Mouse (Mus musculus): ENCODE measurements around the gene Map1b.

Map1b gene

DNA sequence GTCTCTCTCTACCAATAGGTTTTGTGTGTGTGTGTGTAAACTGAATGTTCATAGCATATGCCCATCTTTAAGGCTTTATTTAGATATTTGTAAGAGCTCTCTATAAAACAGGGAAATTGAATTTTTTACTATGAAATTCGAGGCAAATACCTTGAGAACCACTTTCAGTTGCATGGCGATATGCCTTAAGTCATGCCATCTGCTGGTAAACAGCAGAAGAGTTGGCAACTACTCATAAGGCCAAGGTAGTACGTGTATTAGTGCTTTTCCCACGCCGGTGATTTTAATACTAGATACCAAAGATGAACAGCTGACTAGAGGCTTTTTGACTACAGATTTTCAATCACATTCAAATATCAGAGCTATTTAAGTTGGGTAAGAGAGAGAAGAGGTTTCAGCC lies 27.2 kb downstream of the Map1b start:
- no peak for DNase-seq (ENCODE audit: low spot score in 2 of 2)

- DNase-seq (ENCODE audit: low spot score in 2 of 2): no peak
These were observed 30.5 kb downstream of the Map1b start for GRCm38 (mm10) chr13:99485861-99486260.

DNA sequence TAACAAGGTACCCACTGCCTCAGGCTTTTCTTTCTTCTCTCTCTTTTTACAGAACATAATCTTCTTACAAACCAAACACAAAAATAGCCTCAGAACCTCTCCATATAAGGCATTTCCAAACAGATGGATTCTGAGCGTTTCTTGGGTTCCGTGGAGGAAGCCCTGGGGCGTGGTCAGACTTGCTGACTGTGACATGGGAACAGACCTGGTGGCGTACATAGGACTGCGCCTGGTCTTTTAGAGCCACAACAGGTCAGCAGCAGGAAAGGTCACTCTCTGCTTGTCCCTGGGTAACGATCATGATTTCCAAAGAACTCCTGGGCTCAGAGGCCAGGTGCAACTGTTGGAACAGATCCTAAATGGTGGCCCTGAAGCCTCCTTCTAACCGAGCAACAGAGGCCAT lies 31.0 kb downstream of the Map1b start:
- DNase-seq (ENCODE audit: low spot score in 2 of 2): no peak

- no peak for DNase-seq (ENCODE audit: low spot score in 2 of 2)
These were observed 31.4 kb downstream of the Map1b start for GRCm38 (mm10) chr13:99484905-99485304.

DNA sequence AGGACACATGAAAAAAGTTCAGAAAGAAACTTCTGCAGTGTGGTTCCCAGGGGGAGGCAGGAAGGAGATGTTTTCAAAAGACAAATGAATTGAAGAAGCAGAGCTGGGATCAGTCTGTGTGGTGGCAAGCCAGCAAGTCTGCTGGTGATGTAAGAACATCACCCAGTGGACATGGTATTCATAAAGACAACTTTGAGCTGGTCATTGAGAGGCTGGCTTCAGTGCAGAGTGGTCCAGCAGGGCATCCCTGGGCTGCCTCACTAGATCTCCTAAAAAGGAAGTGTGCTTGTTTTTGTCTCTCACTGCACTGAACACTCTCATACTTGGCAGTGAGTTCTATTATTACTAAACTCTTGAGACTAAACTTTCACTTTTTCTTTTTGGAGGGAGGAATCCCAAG lies 32.9 kb downstream of the Map1b start:
- no peak for DNase-seq (ENCODE audit: low spot score in 2 of 2)

DNA sequence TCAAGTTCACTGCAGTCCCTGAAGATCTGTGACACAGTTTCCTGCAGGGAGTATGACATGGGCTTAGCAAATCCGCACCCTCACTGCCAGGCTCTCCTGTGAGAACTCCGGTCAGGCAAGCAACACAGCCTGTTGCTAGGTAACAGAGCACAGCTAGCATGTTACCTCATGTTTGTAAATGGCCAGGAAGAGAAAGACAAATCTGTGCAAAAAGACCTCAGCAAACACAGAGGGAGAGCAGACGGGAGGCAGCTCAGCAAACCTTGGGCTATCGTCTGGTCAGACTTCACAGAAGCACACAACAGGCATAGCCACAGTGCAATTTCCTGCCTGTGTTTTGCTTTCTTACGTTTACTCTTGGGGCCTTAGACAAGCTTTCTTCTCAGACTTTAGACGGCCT lies 40.9 kb downstream of the Map1b start:
- DNase-seq (ENCODE audit: low spot score in 2 of 2): no peak

DNA sequence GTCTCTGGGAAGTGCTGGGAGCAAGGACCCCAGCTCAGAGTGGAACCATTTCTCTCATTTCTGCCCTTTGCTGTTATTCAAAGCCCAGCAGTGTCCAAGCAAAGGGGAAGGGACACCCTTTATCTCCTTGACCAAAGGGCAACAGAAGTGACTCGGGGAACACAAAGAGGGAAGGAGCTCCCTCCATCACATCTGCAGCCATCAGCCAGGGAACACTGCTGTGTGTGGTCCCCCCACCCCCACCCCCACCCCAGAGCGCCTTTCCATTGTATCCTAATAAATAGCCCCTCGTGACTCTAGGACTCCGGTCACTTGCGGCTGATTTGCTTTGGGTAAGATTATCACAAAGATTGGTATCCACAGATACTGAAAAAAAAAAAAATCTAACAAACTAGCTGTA lies 41.3 kb downstream of the Map1b start:
- DNase-seq (ENCODE audit: low spot score in 2 of 2): no peak

GRCm38 (mm10) chr13:99474108-99474507 lies 42.2 kb downstream of the Map1b start:
- DNase-seq (ENCODE audit: low spot score in 2 of 2): no peak

DNA sequence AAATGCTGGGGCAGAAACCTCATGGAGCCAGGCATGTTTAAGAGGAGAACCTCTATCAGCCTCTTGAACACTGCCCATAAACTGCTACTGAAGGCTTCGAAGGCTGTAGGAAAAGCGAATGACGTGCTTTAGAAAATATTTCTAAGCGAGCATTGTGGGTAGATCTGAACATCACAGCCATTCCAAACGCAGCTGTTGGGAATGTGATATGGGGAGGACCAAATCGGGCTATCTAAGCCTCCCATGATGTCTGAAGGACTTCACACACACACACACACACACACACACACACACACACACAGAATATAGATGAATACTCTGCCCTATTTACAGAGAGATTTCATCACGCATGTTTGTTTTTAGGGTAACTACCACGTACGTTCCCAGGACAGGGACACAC lies 44.3 kb downstream of the Map1b start:
- no peak for DNase-seq (ENCODE audit: low spot score in 2 of 2)

GRCm38 (mm10) chr13:99470084-99470483 lies 46.3 kb downstream of the Map1b start:
- DNase-seq (ENCODE audit: low spot score in 2 of 2): no peak

GRCm38 (mm10) chr13:99468267-99468666 lies 48.1 kb downstream of the Map1b start:
- DNase-seq (ENCODE audit: low spot score in 2 of 2): no peak

DNA sequence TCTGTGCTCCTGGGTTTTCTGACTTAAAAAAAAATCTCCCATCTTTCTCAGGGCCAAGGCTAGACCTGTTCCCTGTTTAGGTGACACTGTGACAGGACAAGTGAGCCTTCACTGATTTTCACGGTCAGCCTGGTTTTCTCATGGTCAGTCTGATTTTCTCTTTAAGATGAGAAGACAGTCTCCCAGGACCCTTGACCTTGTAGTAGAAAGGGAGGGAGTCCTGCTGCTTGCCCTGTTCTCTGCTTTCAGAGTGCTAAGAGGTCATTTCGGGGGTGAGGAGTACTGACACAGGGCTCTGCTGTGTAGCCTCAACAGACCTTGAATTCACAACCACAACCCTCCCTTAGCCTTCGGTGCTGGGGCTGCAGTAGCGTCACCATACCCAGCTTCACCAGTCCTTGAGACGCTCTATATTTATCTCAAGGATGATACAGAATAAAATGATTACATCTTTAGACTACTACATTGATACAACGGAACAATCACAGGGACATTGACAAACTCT lies 49.5 kb downstream of the Map1b start:
- DNase-seq (ENCODE audit: low spot score in 2 of 2): no peak

GRCm38 (mm10) chr13:99466064-99466463 lies 50.3 kb downstream of the Map1b start:
- no peak for DNase-seq (ENCODE audit: low spot score in 2 of 2)

GRCm38 (mm10) chr13:99464551-99464950 lies 51.8 kb downstream of the Map1b start:
- DNase-seq (ENCODE audit: low spot score in 2 of 2): no peak

GRCm38 (mm10) chr13:99461886-99462285 lies 54.5 kb downstream of the Map1b start:
- no peak for DNase-seq (ENCODE audit: low spot score in 2 of 2)

- DNase-seq (ENCODE audit: low spot score in 2 of 2): no peak
These were observed 56.7 kb downstream of the Map1b start for GRCm38 (mm10) chr13:99459612-99460011.

DNA sequence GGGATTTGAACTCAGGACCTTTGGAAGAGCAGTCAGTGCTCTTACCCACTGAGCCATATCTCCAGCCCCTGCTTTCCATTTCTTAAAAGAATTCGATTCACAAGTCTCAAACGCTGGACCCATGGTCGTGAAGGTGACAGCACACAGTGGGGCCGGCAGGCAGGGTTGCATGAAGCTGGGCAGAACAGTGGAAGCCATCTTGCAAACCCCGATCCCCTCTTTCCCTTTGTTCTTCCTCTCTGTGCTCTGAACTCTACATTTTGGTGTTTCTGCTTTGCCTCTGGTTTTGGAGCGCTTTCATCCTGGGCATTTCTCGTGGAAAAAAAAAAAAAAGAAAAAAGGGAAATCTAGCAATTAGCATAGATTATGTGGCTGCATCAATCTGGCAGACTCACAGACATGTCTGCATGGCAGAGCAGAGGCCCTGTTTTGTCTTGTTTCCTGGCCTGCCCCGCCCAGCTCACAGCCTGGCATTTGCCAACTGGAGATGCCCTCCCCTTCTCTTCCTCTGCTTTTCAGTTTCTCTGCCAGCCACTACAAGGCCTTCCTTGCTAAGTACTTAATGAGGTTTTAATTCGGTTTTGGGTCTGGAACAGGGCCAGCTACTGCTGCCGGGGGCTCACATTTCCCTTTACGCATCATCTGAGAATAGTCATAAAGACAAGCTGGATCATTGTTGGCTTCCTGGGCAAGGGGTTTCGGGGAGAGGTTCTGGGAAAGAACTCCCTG lies 57.5 kb downstream of the Map1b start:
- no peak for DNase-seq (ENCODE audit: low spot score in 2 of 2)

GRCm38 (mm10) chr13:99454977-99455376 lies 61.4 kb downstream of the Map1b start:
- DNase-seq (ENCODE audit: low spot score in 2 of 2): no peak

GRCm38 (mm10) chr13:99452444-99452843 lies 63.9 kb downstream of the Map1b start:
- no peak for DNase-seq (ENCODE audit: low spot score in 2 of 2)

GRCm38 (mm10) chr13:99451276-99451675 lies 65.1 kb downstream of the Map1b start:
- DNase-seq (ENCODE audit: low spot score in 2 of 2): no peak

DNA sequence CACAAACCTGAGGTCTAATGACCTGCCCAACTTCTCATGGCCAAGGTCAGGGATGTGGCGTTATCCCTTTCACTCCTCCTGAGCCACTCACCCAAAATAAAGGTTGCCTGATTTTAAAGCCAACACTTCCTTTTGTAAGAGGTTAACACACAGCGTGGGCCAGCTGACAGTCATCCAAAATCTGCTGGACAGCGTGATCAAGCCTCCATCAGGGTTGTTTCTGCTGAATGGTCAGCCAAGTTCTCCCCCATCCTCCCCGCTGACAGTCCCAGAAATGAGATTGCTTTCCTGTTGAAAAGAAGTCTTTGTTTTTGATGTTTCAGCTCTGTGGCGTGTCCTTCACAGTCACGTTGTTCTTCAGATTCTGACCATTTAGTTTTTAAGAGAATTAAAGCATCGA lies 65.6 kb downstream of the Map1b start:
- DNase-seq (ENCODE audit: low spot score in 2 of 2): no peak

DNA sequence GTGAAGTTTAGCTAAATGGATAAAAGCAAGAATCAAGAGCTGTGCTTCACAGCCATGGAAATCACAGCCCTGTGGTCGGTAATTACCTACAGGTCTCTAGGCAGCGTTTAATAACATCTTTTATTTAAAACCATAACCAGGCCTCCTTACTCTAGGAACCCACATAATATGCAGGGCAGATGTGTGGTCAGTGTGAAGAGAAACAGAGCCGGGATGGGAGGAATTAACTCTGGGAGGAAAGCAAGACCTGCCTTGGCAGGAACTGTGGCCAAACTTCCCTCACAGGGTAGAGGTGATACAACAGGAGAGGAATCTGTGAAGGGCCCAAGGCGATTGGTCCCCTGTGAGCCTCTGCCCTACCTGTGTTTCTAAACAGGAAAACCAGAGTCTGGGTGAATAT lies 66.8 kb downstream of the Map1b start:
- no peak for DNase-seq (ENCODE audit: low spot score in 2 of 2)

GRCm38 (mm10) chr13:99448278-99448677 lies 68.1 kb downstream of the Map1b start:
- no peak for DNase-seq (ENCODE audit: low spot score in 2 of 2)

All from spleen, postnatal 36 days (tissue).